Mouse (Mus musculus): ENCODE results near the gene Pnpo.

Gene Pnpo

DNA sequence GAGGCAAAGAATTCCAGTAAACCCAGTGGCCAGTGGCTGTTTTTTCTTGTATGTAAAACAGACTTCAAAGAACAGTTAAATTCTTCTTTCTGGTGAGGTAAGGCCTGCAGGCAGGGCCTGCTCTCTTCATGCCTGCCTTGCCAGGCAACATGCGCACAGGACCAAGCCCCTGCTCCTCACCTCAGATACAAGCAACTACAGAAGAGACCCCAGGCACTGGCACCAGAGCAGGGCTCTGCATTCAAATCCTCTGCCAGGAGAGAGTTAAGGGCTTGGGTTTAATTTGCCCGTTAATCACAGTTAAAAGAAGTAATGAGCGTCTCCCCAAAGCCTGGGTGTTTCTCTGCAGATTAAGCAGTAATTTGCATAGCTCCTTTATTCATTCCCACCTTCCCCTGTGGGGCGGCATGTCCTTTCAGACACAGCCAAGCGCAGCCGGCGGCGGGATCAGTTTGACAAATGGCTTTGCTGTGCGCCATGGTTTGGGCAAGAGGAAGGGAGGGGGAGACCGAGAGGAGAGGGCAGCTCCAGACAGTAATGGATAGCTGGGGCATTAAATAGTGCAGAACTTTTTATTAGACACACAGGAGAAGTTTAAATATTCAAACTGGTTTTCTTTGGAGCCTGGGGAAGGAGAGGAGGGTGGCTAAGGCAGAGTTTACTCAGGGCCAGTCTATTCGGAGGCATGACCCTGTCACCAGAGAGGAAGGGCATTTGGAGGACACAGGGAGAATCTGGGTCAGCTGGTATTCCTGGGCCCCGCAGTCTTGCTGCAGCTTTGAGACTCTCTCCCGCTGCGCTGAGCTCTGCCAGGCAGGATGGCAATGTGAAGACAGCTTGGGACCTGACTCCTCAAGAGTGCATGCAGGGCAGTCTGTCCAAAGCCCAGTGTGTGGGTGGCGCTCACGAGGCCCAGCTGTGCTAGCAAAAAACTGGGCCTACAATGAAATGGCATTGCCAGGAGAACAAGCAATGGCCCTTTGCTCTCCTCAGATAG, 40.8 kb downstream of the Pnpo start:
- DNase-seq: peak; percentile 46 to 54

DNA sequence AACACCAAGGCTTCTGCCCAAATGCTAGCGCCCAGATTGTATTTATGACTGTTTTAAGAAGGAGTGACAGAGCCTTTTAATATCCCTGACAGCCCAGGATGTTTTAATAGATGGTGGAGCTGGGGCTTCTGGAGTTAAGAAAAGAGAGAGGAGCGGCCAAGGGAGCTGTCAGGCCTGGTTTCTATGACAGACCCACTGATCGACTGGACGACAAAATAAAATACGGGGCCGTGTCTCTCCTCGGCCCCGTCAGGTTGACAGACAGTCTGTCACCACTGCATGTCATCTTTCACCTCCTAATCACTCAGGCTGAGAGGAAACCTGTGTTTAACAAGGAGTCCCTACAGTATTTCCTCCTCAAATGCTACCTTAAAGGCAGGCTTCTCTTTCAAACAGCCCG, 42.5 kb downstream of the Pnpo start:
- no peak for DNase-seq

- DNase-seq: no peak
These were observed 44.1 kb downstream of the Pnpo start for GRCm38 (mm10) chr11:96899449-96900306.

- no peak for DNase-seq
These were observed 47.9 kb downstream of the Pnpo start for GRCm38 (mm10) chr11:96895886-96896285.

GRCm38 (mm10) chr11:96893203-96893842, 50.5 kb downstream of the Pnpo start:
- DNase-seq: no peak

DNA sequence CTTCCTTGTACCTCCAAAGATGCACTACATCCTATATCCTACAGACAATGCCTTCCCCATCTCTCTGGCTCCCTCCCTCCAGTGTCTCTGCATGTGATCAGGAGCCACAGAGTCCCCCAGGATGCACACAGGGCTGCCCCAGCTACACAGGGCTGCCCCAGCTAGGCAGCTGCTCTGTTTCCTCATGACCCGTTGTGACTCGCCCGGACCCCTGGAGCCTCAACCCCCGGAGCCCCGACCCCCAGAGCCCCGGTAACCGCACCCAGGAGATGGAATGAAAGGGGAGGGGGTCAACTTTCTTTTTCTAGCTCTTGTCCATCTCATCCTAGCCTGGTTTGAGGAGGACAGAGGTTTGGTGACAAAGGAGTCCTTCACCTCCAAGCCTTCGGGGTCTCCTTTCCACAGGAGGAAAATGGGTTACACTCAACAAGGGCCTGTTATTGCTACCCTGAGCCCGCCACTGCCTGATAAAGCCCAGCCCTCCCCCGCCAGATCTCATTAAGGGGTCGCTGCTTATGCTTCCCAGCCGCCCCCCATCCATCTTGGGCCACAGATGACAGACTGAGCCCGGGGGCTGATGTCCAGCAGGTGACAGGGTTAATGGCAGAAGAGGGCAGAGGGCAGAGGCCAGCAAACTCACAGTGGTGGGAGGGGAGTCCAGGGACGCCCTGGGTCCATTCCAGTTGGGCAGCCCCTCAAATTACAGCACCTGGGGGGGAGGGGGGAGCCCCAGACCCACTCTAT, 51.8 kb downstream of the Pnpo start:
- DNase-seq: no peak

Measured in cerebellum, postnatal 25 days (tissue).